Mouse (Mus musculus) adrenal gland, adult 8-10 months (tissue): ENCODE measurements around the gene Pitpnc1. TPM values are rescaled to one million over a fixed set of nuclear protein-coding genes. Genes with fewer than 3 reads are reported as not detected.

Experiments used
- DNase-seq: peaks from one replicate; pipeline ENCODE4 v3.0.0; 2022
- total RNA-seq, 4 experiments: library from RNA; stranded (reverse); gene quantifications; 2 replicates each; pipeline ENCODE4 v1.2.4; 2022

The Pitpnc1 gene
- total RNA-seq, 4 experiments from 2014 or later, result 9.5 to 13.2 (median 12.1) TPM

GRCm38 (mm10) chr11:107401839-107402590 is 68.5 kb downstream of the Pitpnc1 start:
- no peak for DNase-seq

- no peak for DNase-seq
Measured at GRCm38 (mm10) chr11:107400826-107401225, 69.7 kb downstream of the Pitpnc1 start.

- DNase-seq, result no peak
Measured at GRCm38 (mm10) chr11:107400005-107400404, 70.5 kb downstream of the Pitpnc1 start.

GRCm38 (mm10) chr11:107397326-107397998 is 73.0 kb downstream of the Pitpnc1 start:
- DNase-seq, result no peak

GRCm38 (mm10) chr11:107394245-107394644 is 76.3 kb downstream of the Pitpnc1 start:
- no peak for DNase-seq

GRCm38 (mm10) chr11:107393828-107394165 is 76.7 kb downstream of the Pitpnc1 start:
- DNase-seq, result no peak

- no peak for DNase-seq
Measured at GRCm38 (mm10) chr11:107393154-107393827, 77.2 kb downstream of the Pitpnc1 start.

- no peak for DNase-seq
Measured at GRCm38 (mm10) chr11:107390540-107390939, 80.0 kb downstream of the Pitpnc1 start.

- DNase-seq, result no peak
Measured at GRCm38 (mm10) chr11:107390001-107390400, 80.5 kb downstream of the Pitpnc1 start.

GRCm38 (mm10) chr11:107386481-107386880 is 84.0 kb downstream of the Pitpnc1 start:
- no peak for DNase-seq

GRCm38 (mm10) chr11:107385306-107385705 is 85.2 kb downstream of the Pitpnc1 start:
- DNase-seq, result no peak

GRCm38 (mm10) chr11:107383985-107384384 is 86.5 kb downstream of the Pitpnc1 start:
- no peak for DNase-seq

- DNase-seq, result no peak
Measured at GRCm38 (mm10) chr11:107379965-107380364, 90.5 kb downstream of the Pitpnc1 start.

- DNase-seq, result no peak
Measured at GRCm38 (mm10) chr11:107379089-107379845, 91.2 kb downstream of the Pitpnc1 start.

- no peak for DNase-seq
Measured at GRCm38 (mm10) chr11:107377326-107377725, 93.2 kb downstream of the Pitpnc1 start.

GRCm38 (mm10) chr11:107376272-107376671 is 94.2 kb downstream of the Pitpnc1 start:
- peak; percentile 67 for DNase-seq

GRCm38 (mm10) chr11:107375816-107376215 is 94.7 kb downstream of the Pitpnc1 start:
- DNase-seq, result no peak

- DNase-seq, result no peak
Measured at GRCm38 (mm10) chr11:107373569-107373968, 96.9 kb downstream of the Pitpnc1 start.

GRCm38 (mm10) chr11:107373154-107373553 is 97.3 kb downstream of the Pitpnc1 start:
- no peak for DNase-seq

GRCm38 (mm10) chr11:107372688-107373087 is 97.8 kb downstream of the Pitpnc1 start:
- DNase-seq, result no peak

GRCm38 (mm10) chr11:107370476-107370875 is 100.0 kb downstream of the Pitpnc1 start:
- DNase-seq, result no peak

GRCm38 (mm10) chr11:107369661-107370060 is 100.8 kb downstream of the Pitpnc1 start:
- no peak for DNase-seq
